Mouse (Mus musculus) kidney, adult 2 months (tissue): ENCODE results near the gene Azin2.

Experiments used
- CTCF ChIP-seq: fragments of 200-500 bp; conservative IDR thresholded peaks from 2 replicates; pipeline ENCODE4 v1.5.1; 2011; ENCODE audit warnings: low read depth, mild to moderate bottlenecking, control low read depth, low read length, moderate library complexity, mixed read lengths; ENCODE audit not compliant: insufficient read depth, insufficient read length
- POLR2A ChIP-seq: fragments of 200-500 bp; IDR thresholded peaks from one replicate; pipeline ENCODE4 v1.6.1; 2011; ENCODE audit warnings: low read depth, low read length, control low read depth

GRCm38 (mm10) chr4:128961301-128962028 lies 777 bp downstream of the Azin2 start:
- TF ChIP-seq POLR2A (no peak), CTCF (no peak)
